Mouse (Mus musculus): ENCODE results near the gene Ugcg.

Ugcg gene

GRCm38 (mm10) chr4:59189546-59190237 lies 635 bp downstream of the Ugcg start:
- peak; percentile 32 for DNase-seq (ENCODE audit: low read depth, low spot score)

DNA sequence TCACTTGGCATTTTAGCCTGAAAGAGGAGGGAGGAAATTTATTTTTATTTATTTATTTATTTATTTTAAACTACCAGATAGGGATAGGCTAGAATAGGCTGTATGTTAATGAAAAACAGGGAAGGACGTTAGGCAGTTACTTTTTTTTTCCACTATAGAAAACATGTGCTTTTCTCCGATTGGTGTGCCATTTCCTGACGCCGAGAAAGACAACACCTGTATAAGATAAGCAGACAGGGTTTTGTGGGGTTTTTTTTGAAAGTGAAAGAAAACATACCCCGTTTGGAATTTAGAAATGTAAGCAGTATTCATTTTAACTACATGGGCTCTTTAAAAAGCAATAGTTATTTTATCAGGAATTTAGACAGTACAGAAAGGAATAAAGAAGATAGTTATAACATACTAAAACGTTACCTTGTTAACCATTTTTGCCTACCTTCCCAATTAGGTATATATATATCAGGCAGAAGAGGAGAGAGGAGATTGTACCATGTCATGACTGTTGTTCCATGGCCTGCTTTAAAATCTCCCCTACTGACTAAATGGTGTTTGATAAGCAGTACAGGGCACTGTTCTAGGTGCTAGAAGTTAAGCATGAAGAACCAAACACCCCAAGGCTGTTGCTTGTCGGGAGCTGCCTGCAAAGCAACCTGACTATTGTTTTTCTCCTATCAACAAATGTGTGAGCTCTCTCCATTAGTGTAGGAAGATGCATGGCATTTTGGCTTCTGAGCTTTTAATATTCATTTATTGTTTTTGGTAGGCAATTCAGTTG lies 1.8 kb downstream of the Ugcg start:
- DNase-seq (ENCODE audit: low read depth, low spot score), result no peak

GRCm38 (mm10) chr4:59194731-59195496 lies 5.9 kb downstream of the Ugcg start:
- no peak for DNase-seq (ENCODE audit: low read depth, low spot score)

DNA sequence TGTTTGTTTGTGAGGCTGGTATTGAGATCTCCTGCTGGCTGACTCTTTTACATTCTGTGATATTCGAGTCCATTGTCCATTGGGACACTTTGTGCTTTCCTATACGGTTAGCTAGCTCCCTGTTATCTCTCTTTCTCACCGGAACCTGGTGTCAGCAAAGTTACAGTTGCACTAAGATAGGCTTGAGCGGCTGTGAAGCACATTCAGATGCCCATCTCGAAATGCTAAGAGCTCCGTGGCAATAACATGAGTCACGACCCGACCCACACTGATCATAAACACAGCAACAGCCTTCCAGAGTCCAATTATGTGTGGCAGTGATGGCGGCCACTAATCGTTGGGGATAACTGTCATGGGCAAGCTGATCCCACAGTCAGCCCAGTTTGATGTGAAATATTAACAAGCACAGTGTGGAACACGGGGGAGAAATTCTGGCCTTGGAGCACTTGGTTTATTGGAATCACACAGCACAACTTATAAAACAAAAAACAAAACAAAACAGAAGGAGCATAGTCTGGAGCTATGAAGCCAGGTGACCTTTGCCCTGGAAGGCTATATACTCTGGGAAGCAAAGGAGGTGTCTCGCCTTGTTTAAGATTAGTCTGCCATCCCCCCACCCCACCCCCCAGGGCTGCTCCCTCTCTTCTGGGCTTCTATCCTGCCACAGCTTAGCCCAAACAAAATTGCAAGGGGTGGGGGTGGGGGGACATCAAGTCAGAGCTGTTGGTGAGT lies 7.5 kb downstream of the Ugcg start:
- DNase-seq (ENCODE audit: low read depth, low spot score), result peak; percentile 44

- DNase-seq (ENCODE audit: low read depth, low spot score), result no peak
Measured at GRCm38 (mm10) chr4:59197078-59197424, 8.0 kb downstream of the Ugcg start.

DNA sequence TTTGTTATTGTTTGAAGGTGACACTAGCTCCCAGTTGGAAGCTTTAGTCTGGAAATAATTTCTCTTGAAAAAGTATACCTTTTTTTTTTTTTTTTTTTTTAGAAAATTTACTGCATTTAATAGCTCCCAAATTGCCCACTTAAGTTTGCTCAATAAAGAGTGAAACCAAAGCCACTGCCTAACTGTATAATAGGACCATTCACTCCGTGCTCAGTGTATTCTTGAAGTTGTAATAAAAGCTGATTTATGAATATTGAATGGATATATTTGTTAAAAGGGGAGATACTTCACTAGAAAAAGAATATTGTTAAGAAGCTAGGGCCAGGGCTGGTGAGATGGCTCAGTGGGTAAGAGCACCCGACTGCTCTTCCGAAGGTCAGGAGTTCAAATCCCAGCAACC lies 8.4 kb downstream of the Ugcg start:
- no peak for DNase-seq (ENCODE audit: low read depth, low spot score)

- no peak for DNase-seq (ENCODE audit: low read depth, low spot score)
Measured at GRCm38 (mm10) chr4:59199341-59199740, 10.3 kb downstream of the Ugcg start.

DNA sequence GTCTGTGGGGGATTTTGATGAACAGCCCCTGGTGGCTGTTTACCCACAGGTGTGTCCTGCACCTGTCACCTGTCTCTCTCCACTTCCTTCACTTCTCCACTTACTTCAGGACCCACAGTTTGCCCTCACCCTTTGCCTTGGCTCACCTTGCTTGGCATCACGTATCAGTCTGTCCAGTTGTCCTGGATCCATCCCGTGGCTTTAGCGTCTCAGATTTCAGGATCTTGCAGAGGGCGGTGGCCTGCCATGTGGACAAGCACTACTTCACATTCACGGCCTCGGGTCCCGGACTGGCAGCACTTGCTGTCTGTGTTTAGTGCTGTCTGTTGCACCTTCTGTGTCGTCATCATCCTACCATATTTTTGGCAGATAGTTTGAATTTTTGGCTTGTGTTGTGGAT lies 10.7 kb downstream of the Ugcg start:
- DNase-seq (ENCODE audit: low read depth, low spot score), result no peak

GRCm38 (mm10) chr4:59200636-59201035 lies 11.6 kb downstream of the Ugcg start:
- DNase-seq (ENCODE audit: low read depth, low spot score), result no peak

DNA sequence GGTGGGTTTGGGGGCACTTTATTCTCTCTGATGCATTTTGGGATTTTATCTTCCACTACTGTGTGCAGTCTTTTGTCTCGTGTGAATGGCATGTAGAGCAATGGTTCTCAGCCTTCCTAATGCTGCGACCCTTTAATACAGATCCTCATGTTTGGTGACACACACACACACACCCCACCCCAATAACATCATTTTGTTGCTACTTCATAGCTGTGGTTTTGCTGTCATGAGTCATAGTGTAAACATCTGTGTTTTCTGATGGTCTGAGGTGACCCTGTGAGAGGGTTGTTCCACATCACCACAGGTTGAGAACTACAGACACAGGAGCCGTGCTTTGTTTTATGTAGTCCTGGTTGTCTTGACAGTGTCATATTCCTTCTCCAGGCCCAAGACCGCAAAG lies 15.6 kb downstream of the Ugcg start:
- DNase-seq (ENCODE audit: low read depth, low spot score), result no peak

GRCm38 (mm10) chr4:59205758-59206340 lies 16.8 kb downstream of the Ugcg start:
- DNase-seq (ENCODE audit: low read depth, low spot score), result no peak

GRCm38 (mm10) chr4:59206600-59206999 lies 17.5 kb downstream of the Ugcg start:
- DNase-seq (ENCODE audit: low read depth, low spot score), result no peak

- no peak for DNase-seq (ENCODE audit: low read depth, low spot score)
Measured at GRCm38 (mm10) chr4:59208607-59209006, 19.6 kb downstream of the Ugcg start.

GRCm38 (mm10) chr4:59211181-59211580 lies 22.1 kb downstream of the Ugcg start:
- DNase-seq (ENCODE audit: low read depth, low spot score), result no peak

DNA sequence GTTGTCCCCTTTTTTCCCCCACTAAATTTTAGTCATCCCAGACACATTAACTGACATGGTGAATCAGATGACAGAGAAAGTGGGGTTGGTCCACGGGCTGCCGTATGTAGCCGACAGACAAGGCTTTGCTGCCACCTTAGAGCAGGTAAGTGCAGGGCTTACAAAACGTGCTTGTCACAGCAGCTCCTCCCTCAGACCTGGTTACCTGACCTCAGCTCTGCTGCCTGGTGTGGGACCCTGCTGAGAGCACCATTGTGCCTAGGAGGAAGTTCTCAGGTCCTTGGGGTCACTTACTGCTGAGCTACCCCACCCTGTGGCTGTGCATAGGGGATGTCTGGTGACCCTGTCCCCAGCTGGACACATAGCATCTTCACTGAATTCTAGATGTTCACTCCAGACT lies 24.8 kb downstream of the Ugcg start:
- DNase-seq (ENCODE audit: low read depth, low spot score), result no peak

- no peak for DNase-seq (ENCODE audit: low read depth, low spot score)
Measured at GRCm38 (mm10) chr4:59214695-59215094, 25.6 kb downstream of the Ugcg start.

DNA sequence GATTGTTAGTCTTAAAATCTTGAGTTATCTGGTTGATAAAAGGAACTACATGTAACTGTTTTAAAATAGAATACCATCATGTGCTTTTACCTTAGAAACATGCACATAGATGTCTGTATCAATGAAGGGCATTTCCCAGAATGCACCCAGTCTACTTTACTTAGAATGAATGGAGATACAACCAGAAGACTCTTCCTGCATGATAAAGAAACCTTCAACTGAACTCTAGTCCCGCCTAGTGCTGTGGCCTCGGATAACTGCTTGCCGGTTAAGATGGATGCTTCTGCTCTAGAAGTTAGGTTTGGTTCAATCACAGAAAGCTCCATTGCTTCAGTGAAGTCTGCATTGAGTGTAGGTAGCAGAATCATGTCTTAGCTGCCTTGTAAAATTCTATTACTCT lies 26.5 kb downstream of the Ugcg start:
- DNase-seq (ENCODE audit: low read depth, low spot score), result no peak

- DNase-seq (ENCODE audit: low read depth, low spot score), result no peak
Measured at GRCm38 (mm10) chr4:59217101-59217500, 28.0 kb downstream of the Ugcg start.

DNA sequence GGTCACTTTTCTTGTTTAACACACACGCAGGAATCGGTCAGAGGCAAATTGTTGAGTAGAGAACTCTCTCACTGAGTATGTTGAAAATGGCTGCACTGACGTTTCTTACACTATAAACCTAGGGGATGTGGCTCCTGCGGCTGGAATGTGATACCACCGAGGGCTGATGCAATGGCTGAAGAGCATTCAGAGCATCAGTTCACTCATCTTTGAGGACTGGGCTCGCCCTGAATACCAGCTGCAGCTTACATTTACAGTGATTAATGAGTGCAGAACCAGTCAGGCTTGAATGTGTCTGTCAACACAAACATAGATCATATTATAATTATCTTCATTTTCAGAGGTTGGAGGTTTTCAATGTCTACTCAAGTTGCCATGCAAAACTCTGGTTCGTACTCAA lies 29.1 kb downstream of the Ugcg start:
- no peak for DNase-seq (ENCODE audit: low read depth, low spot score)

GRCm38 (mm10) chr4:59222226-59222625 lies 33.2 kb downstream of the Ugcg start:
- DNase-seq (ENCODE audit: low read depth, low spot score), result no peak

DNA sequence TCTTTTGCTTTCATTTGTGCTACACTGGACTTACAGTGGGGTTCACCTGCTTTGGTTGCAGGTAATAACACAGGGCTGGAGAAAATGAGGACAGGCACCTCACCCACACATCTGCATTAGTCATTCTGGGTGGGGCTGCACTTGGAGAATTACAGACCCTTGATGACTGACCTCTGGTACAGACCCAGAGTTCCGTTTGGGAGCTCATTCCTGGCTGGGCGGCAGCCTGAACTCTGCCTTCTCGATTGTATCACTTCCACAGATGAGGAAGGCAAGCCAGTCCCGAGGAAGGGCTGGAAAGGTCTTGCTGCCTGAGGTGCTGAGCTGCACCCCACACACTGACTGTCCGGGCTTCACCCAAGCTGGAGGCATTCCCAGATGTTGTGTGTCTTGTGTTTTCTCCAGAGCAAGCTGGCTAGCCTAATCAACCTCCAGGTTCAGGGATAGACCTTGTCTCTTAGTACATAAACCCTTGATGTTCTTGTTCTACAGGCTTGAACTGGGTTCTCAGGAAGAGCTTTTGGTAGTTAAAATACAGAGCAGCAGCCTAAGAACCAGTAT lies 34.1 kb downstream of the Ugcg start:
- no peak for DNase-seq (ENCODE audit: low read depth, low spot score)

Measured in c-Kit-negative CD71-positive TER-119-positive erythroid progenitor cells, embryonic 14.5 days (primary cell).